Mouse (Mus musculus): ENCODE data around the gene Sptlc2.

Gene Sptlc2

DNA sequence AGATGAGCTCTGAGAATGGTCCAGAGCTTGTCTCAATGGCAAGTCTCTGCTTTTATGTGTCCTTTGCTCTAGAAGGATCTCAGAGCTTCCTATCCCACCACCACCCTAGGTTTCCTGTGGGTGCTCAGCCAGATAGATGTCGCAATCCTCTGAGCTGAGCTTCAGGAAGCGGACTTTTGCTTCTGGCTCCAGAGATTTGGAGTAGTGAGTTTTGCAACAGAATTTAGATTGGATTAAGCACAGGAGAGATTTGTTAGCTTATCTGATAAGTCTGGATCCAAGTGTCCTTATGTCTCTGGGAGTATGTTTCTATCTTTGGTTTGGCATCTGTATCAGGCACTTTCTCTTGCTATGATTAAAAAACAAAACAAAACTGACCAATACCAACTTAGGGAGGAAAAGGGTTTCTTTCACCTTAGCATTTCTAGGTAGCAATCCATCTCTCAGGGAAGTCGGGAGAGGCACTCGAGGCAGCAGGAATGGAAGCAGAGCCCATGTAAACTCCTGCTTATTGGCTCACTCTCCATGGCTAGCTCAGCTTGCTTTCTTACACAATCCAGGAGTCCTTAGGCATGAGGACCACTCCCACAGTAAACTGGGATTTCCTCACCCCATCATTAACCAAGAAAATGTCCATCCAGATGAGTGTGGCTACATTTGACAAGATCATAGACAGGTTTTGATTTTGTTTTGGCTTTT lies 5.4 kb upstream of the Sptlc2 start:
- peak; percentile 75 to 80 for DNase-seq

DNA sequence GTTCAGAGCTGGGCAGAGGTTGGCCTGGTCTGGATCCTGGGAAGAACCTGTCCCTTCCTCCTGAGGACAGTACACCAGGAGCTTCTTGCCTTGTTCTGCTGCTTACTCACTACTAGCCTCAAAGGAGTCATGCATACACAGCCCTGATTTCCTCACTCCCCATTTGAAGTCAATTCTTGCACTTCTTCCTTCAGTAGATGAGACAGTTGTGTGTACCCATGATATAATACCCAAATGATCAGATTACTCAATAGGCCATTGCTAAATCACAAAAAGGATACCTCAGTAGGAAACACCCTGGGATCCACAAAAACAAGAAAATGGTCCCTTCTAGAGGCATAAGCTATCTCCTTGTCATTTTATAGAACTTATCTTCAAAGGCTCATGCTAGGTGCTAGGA lies 3.2 kb upstream of the Sptlc2 start:
- DNase-seq, result no peak

DNA sequence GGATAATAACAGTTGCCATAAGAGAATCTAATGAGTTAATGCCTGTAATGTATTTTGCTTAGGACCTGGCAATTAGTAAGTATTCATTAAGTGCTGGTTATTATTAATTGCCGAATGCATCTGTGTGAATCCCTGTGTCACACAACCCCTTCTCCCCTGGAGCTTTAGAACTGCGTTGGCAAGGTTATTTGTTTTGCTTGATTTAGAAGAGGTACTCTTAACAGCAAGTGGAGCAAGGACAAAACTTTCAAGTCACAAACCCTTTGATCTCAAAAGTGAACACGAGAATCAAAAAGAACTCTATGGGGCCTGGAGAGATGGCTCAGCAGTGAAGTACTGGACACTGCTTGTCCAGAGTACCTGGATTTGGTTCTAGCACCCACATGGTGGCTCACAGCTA lies 1.1 kb upstream of the Sptlc2 start:
- DNase-seq, result no peak

DNA sequence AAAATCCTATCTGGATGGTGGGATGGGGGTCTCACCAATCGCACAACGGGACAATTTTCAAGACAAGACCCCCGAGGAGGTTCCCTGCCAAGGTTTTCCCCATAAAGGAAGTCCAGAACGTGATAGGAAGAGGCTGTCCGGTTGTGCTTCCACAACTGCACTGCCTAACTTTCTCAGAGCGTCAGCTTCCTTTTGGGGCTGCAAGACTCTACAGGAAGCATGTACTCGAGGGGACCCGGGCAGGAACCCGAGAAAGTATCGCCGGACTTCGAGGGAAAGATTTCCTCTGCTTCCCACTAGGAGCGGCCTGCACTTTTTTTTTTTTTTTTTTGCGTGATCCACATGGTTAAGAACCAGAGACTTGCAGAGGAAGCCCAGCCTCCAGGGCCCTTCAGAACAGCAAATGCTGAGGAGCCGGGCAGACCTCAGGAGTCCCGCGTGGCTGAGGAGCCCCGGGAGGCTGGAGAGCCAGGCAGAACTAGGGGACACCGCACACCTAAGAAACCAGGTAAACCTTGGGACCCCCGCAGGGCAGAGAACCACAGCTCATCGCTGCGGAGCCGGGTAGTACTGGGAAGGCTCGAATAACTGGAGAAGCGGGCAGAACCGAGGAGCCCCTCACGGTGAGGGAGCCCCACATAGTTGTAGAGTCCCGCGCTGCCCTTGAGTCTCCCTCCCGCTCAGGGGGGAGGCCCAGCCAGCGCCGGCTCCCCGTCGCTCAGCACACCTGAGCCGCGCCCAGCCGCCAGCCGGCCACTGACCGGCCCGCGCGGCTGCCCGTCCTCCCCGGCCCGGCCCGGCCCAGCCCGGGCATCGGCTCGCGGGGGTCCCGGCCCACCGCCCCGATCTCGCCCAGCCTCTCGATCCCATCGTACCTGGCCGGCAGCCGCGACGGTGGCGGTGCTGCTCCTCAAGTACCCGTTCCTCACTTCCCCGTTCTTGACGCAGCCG lies 709 bp downstream of the Sptlc2 start:
- DNase-seq, result no peak

DNA sequence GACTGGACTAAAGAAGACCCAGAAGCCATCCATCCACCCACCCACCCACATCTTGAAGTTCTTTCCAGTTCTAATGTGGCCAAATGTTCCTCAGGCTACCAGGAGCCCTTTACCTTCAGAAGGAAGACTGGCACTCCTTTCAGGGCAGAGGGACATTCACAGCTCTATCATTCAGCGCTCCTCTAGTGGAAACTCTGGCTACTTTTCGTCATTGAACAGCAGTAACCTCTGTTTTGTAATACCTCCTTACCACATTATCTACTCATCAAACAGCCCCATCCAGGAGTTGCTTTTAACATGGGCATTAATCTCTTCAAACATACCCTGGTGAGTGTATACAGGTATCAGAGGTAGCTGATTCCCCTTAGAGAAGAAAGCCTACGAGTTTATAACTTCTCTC lies 3.1 kb downstream of the Sptlc2 start:
- DNase-seq, result no peak

DNA sequence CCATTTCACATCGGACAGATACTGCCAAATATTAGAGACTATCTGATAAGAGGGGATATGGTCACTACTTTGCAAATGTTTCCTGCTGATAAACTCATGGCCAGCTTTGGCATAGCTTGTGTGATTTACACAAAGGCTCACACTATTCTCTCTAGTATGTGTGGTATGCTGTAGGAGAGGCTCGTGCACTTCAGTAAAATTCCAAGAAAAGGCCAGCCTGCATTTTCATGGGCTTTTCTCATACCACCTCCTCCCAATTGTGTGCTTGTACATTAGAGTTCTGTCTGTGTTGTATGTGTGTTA lies 6.8 kb downstream of the Sptlc2 start:
- peak; percentile 34 to 51 for DNase-seq

DNA sequence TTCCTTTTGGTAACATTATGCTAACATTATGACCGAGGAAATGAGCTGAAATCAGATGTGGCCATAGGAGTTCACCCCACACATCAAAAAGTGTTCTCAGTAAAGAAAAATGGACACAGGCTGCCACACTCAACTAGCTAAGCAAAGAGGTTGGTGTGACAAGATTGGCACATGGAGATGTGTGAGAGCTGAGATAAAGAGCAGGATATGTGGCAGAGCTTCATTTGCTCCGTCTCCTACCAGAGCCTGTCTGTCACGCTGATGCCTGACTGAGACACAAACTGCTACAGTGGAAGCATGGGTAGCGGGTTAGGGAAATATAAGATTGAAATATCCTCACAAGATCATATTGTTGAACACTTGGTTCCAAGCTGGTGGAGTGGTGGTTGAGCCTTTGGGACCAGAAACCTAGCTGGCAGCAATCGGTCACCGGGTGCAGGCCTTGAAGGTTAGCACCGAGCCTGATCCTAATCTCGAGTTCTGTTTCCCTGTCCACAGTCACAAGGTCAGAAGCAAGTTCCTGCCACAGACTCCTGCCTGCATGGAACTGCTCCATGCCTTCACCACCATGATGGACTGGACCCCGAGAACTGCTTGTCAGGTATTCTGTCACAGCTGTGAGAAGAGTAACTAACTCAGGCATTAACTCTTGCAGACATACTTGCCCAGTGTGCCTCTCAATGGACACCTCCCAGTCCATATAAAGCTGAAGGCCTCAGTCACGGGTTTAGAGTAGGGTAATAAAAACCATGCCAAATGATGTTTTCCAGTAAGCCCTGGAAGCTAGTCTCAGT lies 7.4 kb downstream of the Sptlc2 start:
- no peak for DNase-seq

DNA sequence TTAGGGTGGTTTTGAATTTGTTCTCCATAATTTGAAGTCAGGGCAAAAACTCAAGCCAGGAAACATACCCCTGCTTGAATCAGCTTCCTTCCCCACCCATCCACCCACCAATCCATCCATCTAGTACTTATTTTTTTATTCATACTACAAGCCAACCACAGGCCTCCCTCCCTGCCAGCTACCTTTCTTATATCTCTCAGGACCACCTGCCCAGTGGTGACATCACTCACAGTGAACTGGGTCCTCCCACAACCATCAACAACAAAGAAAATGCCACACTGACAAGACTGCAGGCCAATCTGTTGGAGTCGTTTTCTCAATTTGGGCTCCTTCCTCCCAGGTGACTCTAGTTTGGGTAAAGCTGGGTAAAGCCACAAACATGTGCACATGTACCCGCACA lies 8.7 kb downstream of the Sptlc2 start:
- DNase-seq, result no peak

DNA sequence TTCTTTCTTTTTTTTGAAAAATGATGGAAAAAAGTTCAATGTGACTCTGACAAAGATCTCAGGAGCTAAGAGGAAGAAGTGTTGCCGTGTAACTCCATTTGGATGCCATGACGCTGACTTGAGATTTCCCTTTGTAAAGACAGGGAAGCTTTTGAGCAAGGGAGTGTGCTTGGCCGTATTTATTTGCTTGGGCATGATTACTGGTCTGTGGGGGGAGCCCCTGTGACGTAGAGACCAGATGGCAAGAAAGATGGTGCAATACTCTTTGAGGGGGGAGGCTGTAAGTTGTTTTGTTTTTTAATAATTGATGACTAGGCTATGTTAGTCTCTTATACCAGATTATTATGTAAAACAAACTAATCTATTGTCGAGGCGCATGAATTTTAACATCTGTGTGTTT lies 14.0 kb downstream of the Sptlc2 start:
- DNase-seq, result peak; percentile 14 to 50

DNA sequence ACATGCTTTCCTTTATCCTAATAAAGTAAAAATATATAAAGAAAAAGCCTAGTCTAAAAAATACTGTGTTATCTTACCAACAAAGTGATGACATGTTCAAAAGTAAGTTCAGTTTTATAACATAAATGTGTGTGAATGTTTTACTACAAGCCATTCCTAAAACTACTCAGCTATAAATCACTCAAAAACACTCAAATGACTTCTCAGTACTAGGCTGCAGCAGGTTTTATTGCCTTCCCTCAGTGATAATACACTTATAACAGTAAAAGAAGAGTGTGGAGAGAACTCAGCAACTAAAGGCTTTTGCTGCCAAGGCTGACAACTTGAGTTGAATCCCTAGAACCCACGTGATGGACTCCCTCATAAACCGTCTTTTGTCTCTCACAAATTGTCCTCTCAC lies 18.8 kb downstream of the Sptlc2 start:
- DNase-seq, result no peak

DNA sequence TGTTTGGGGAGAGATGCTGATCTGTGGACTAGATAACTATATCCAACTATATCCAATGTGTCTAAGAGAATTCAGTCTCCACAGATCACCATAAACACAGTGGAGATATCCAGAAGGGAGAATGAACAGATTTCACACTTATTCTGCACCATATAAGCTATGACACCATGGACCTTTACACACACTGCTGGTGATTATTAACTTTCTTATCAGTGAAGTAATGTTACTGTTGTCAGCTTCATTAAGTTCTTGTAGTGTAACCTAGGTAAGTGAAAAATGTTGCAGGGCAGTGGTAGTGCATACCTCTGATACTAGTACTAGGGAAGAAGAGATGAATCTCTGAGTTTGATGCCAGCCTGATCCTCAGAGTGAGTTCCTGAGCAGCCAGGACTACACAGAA lies 20.1 kb downstream of the Sptlc2 start:
- DNase-seq, result no peak

DNA sequence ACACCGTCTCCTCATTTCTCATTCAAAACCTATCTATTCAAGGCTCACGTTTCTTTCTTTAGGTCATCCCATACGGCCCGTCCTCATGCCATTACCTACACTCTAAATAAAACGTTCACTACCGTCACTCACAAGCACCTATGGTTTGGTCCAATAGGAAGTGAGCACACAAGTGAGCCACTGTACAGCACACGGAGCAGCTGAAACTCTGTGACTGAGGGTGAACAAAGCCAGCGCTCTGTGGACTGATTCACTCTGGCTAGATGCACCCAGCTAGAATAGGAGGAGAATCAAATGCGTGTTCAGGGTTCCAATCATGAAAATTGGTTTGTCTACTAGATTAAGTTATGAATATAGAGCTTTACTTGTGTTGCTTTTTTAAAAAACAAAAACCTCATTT lies 22.5 kb downstream of the Sptlc2 start:
- no peak for DNase-seq

DNA sequence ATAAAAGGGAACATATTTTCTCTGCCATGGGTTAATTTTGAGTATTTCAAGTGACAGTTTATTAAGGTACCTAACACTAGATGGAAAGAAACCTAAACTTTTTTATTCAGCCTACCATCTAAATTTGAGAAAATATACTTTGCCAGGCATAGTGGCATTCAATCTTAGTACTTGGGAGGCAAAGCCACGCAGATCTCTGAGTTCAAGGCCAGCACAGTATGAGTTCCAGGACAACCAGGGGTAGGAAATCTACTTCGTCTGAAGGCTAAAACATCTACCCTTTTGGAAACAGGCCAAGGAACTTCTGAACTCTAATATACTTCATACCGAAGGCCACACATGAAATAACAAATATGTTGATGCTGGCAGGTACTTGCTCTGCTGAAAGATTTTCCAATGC lies 26.0 kb downstream of the Sptlc2 start:
- DNase-seq, result no peak

DNA sequence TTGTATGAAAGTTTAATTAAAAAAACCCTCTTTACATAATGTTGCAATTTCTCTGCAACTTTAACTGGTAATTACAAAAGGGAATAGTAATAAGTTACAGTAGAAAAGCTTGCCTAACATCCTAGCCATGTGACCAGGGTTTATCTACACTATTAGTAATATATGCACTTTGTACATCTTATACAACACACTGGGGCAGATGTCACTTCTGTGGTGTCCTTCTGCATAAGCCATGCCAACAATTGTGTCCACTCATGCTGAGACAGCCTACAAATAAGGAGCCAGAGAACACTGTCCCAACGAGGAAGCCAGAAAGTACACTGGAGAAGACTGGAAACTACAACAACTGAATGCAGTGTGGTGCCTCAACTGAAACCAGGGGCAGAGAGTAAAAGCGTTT lies 40.1 kb downstream of the Sptlc2 start:
- DNase-seq, result peak; percentile 6 to 9

DNA sequence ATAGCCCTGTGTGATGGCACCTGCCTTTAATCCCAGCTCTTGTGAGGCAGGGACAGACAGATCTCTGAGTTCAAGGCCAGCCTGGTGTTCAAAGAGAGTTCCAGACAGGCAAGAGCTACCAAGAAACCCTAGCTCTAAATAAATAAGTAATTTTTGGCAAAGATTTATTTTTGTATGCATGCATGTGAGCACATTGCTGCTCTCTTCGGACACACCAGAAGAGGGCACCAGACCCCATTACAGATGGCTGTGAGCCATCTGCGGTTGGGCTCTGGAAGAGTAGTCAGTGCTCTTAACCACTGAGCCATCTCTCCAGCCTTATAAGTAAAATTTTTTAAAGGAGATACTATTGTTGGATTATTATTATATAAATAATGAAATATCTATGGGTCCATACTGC lies 40.6 kb downstream of the Sptlc2 start:
- DNase-seq, result peak in 1 of 2 experiments; percentile 23

DNA sequence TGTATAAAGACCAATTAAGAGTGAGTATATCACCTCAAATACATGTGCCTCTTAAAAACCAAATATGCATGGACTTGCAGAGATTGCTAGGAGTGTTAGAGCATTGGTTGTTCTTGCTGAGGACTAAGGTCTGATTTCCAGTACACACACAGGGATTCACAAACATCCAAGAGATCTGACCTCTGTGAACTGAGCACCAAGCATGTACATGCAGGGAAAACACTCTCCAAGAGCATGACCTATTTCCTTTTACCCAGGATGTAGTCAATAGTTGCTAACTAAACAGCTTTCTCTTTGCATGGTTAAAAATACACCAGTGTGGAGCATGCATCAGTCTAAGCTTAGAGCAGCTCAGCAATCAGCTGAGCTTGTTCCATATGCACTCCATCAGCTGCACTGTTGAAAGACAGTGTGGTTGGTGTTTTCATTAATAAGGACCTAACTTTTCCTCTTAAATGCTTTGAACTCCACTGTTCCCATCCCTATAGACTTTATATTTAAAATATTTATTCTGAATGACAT lies 45.0 kb downstream of the Sptlc2 start:
- DNase-seq, result no peak

DNA sequence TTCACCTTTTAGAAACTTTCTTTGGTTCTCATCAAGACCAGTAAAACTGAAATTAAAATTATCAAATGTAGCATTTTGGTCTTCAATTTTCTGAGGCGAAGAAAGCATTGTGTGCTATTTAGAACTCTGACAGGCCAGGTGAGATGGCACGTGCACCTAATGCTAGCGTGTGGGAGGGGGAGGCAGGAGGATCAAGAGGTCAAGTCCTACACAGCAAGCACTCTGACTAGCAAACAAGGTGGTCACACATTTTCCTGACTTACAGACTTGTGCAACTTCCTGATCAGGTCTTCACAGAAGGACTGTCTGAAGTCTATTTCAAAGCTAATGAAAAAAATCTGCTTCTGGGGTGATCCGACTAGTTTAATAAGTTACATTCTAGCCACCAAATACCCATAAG lies 50.1 kb downstream of the Sptlc2 start:
- no peak for DNase-seq

DNA sequence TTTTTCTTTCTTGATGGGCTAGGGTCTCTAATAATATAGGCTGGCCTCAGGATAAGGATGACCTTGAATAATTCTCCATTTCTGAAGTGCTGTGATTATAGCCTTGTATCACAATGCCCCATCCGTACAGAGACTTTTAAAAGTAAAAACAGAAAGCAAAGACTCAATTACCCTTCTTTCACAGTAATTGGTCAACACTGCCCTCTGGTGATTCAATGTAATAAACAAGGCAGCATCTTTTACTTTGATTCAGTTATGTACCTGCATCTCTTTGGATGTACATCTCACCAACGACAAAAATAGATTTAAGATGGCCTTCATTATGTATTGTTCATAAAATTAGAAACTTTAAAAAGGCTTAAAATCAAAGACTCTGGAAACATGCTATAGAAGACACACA lies 53.3 kb downstream of the Sptlc2 start:
- no peak for DNase-seq

DNA sequence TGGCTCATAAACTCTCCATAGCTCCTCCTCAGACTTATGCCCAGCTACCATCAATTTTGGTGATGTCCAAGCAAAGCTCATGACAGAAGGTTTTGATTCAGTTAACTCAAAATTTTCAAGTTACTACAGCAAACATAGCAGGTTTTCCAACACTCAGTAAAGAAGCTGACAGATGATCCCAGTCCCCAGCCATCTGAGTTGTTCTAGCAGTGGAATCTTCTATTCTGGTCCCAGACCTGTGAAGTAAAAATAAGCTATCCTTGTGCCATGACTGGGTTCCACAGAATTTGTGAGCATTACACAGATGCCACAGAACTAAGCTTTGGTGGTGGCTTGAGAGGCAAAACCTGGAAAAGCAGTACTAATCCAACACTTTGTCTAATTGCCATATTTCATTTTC lies 54.4 kb downstream of the Sptlc2 start:
- no peak for DNase-seq

DNA sequence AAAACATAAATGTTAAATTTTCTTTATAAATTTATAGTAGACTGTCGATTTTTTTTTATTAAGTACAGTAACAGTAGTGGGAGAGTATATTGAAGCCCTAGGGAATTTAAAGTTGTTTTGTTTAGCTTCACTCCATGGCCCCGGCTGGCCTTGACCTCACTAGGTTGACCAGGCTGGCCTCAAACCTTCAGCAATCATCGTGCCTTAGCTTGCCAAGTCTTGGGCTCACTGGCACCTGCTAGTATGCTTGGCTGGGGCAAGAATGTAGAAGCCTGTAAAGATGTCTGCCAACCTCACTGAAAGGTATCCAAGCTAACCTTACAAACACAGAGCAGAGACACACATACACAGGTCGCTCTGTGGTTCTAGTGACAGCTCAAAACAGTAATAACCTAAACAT lies 55.6 kb downstream of the Sptlc2 start:
- no peak for DNase-seq

DNA sequence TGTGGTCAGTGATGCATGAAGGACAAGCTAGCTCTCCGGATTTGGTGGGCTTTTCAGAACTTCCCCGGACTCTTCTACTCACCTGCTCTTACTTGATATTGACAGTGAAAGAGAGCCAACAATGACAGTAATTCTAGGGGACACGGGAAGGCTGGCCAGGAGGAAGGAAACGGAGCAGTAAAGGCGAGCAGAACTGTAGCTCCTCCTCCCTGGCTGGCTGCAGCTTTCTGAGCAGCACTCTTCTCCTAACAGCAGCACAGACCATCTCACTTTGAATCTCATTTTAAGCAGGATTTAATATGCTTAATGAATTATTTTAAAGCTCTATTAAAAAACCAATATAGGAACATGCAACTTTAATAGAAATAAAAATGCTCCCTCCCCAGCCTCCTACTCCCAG lies 56.2 kb downstream of the Sptlc2 start:
- no peak for DNase-seq

DNA sequence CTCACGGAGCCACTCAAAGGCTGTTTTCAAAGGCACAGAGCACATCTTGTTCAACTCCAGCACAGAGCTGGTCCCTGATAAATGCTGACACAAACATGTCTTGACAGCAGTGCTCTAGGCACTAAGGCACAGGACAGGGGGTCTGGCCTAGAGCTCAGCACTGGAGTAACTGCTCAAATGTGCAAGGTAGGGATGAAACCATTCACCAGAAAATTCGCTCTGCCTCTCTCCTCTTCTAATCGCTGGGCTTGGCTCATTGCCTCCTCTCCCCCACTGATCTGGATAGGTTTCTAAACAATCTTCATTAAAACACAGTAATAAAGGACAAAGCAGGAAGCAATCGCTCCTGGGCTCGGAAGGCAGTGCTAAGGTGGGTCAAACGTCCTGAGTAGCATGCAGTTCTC lies 57.1 kb downstream of the Sptlc2 start:
- no peak for DNase-seq

DNA sequence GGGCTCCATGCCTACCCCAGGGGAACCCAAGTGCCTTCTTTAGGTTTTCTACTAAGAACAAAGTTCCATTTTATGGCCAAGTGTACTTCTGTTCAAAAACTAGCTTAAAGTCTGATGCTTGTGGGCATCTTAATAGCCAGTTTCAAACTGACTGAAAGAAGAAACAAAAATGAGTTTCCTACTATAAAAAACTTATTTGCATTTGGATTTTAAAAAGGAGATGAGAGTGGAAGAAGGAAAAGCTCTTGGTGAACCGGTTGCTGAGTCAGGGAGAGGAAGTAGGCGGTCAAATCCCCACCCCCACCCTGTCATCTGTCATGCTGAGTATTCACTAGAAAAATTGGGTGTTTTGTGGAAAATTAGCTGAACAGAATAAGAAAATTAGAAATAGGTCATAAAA lies 57.9 kb downstream of the Sptlc2 start:
- no peak for DNase-seq

DNA sequence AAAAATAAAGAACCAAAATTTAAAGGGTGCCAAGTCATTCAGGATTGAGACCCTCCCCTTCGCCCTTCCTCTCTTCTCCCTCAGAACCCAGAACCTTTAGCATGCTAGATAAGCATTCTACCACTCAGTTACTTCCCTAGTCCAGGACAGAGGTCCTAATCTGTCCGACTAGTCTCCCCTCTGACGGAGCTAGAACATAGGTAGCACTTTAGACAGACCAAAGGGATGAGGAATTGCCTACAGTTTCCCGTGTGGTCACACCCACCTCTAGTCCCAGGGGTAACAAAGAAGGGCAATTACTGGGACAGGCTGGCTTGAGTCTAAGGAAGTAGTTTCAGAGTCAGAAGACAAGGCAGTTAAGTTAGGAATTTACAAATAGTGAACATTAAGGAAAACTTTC lies 60.1 kb downstream of the Sptlc2 start:
- no peak for DNase-seq

Data from lung, adult 18-20 months (tissue).